Mouse (Mus musculus) frontal cortex, postnatal 10 days (tissue): ENCODE data around the gene Adamts6.

Experiments used
- DNase-seq, 2 experiments: peaks; one replicate each; pipeline ENCODE4 v3.0.0; 2022; ENCODE audit warnings: low spot score in 2 of 2, mixed read lengths in 1 of 2

Adamts6 gene

DNA sequence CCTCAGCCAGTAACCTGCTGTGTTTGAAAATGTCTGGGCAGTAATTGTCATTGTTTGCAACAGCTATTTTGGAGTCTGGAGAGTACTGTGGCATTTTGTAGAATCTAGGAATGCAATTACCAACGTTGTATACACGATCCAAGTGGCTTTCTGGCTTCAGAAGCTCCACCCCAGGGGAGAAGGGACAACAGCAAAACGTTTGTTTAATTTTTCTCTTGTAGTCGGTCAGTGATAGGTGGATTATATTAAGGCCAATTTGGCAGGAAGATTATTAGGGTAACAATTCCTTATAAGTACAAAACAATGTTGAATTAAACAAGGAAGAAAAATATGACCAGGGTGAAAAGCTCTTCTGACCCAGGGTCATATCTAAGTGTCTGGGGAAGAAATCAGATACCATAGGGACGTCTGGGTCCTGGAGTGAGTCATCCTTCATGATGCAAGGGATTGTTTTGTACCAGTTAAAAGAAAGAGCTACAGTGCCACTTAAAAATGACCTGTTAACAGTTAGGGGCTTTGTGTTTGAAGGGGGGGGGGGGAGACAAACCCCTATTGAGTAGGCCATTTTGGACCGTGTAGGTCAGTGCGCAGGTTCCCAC, 229.2 kb downstream of the Adamts6 start:
- no peak for DNase-seq

DNA sequence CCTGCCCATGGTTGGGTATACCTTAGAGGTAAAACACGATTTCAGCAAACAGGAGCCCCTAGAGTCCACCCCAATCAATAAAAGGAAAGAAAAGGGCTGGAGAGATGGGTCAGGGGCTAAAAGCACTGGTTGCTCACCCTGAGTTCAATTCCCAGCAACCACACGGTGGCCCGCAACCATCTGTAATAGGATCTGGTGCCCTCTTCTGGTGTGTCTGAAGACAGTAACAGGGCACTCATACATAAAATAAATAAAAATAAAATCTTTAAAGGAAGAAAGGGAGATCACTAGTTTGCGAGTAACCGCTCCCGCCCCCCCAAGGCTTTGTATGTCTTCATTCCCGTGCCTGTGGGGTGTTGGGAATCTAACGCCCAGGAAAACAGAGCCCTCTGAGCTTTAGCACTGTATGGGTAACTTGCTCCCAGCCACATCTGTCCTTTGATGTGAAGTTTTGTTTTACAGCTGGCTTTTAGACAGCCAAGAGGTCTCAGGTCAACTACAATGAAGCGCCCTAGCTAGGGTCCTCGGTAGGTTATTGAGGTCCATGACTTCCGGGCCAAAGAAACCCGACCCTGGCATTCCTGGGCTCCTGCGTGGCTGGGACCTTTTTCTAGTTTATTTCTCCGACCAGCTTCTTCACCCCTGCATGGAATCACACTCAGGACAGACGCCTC, 230.1 kb downstream of the Adamts6 start:
- no peak for DNase-seq

DNA sequence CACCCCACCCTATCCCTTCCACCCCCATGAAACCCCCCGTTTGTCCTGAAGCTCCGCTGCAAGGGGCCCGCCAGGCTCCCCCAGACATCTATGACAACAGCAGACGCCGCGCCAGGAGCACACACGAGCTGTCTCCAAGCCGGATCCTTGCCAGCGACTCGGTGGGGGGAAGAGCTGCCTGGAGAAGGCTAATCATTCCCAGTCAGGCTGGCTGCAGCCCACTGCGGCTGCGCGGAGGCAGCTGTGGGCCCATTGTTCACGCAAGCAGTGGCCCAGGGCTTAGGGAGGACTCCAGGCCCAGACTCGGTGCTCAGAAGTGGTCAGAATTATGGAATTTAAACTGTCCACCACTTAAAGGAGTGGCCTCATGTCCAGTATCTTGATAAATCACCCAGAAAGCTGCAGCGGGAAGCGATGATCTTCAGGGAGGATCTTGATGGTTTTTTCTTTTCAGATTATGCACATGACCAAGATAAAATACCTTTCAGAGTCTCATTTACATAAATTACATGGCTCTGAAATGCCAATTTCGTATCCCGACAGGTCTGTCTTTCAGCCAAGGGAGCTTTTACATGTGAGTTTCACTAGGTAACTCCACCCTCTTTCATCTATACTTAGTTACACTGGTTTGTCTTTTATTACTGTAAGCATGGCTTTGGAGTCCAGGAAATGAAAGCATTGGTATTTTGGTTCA, 230.8 kb downstream of the Adamts6 start:
- peak; percentile 87 to 88 for DNase-seq

DNA sequence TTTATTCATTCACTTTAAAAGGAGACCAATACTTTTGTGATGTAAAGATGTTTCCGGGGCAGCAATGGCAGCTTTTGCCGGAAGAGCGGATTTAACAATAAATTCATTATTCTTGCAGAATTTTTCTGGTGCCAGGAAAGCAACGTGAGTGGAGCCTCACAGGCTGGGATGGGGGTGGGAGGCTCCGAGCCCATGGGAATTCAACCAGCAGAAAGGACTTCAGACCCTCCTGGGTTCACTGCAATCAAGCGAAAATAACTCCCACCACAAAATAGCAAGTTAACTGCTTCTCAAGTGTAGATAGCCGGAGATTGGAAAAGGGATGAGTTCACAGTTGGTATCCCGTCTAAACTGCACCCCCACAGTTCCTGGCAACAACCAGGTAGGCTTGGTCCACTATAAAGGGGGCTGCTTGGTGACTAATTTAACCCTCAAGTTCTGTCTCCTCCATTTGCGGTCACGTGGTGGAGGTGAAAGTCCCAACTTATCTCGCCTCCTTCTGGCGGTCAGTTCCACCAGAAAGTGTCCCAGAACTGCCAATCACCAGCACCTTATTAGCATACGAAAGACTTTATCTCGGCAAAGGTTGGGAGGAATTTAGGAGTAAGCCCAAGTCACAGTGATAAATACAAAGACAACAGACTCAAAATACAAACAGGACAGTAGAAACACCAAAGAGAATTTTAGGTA, 231.5 kb downstream of the Adamts6 start:
- peak; percentile 23 to 29 for DNase-seq

DNA sequence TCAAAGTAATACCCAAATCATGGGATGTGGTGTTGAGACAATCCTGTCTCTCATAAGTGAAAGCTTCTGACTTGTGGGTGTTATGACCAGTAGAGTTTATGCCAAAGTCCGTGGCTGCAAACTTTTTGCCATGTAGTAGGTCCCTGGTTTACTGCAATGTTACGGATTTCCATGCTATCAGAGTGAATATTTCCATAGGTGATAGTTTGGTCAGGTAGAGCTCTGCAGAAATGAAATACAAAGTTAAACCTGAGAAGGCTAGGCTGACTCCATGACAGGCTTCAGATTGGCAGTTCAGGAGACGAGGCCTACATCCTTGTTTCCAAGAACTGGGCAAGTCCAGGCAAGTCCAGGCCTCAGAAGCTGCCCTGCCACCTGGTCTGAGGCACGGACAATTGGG, 232.3 kb downstream of the Adamts6 start:
- DNase-seq: no peak

DNA sequence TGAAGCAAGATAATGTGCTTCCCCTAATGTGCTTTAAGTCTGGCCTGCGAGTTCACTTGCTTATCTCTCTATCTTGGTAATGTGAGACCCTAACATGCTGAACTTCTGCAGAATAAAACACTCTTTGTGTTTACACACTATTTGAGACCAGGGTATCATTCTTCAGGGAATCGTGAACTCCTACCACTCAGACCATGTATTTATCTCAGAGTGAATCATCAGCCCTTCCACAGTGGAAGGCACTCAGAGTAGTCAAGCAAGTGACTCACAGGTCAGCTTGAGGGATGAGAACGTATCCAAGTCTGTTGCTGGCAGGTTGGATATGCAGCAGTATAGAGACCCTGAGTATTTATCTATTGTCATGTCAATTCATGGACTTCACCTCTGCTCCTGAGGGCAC, 232.8 kb downstream of the Adamts6 start:
- DNase-seq: no peak

DNA sequence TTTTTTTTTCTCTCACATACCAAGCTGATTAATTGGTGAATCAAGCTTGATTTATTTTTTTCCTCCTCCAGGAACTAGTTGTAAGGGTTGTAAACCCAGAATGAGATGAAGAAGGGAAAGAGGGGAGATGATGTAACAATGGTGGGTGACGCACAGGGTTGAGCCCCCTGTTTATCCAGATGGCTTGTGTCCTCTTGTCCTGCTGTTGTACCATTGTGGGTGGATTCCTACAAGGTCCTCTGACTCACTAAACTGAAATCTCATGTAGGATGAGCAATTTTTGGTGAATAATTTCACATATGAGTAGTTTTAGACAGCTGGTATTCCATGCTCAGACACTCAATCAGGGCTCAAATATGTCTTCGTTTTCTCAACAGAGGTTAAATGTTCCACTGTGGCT, 233.9 kb downstream of the Adamts6 start:
- DNase-seq: no peak

DNA sequence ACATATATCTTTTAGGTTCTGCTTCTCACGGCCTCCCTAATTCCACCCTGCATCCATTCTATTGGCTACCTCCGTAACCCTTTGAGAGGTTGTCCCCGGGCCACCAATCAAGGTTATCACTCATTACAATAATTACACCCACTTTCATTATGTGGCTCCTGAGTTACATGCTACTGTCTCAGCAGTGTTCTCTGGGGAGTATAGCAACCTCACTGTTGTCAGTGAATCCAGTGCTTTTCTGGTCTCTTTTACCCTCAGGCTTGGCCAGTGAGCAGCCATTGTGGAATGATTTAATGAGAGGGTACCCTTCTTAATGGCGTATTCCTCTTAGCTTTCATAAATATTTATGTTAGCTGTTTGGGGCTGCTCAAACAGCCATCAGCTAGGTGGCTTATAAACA, 238.0 kb downstream of the Adamts6 start:
- no peak for DNase-seq

DNA sequence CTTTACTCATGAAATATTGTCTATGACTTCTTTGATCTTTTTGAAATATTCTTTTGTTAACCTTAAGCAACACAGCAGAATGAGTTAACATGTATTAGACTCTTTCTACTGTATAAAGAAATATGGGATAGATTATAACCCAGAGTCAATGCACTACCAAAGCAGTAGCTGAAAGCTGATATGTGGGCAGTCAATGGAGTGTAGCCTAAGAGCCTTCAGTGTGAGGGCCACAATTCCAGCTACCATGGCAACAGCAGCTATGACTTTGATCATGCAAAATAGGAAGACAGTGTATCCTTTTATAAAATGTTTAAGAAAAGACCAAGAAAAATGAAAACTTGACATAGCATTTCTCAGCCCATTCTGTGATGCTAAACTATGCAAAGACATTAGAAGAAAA, 241.6 kb downstream of the Adamts6 start:
- DNase-seq: no peak

DNA sequence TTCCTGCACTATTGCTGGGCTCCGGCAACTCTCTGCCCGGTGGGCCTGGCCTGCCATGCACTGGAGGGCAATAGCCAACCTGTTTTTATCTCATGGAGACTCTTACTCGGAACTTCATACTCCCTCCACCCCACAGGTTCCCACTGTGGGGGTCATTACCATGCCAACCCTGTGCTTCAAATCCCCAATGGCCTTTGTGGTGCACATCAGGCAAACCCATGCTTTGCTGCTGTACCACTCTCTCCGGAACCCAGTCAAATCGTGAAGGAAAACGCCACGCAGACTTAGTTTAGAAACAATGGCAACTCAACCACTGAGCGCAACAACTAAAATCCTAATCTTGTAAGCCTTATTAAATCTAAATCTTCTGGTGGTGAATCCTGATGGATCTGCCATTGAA, 244.2 kb downstream of the Adamts6 start:
- no peak for DNase-seq

DNA sequence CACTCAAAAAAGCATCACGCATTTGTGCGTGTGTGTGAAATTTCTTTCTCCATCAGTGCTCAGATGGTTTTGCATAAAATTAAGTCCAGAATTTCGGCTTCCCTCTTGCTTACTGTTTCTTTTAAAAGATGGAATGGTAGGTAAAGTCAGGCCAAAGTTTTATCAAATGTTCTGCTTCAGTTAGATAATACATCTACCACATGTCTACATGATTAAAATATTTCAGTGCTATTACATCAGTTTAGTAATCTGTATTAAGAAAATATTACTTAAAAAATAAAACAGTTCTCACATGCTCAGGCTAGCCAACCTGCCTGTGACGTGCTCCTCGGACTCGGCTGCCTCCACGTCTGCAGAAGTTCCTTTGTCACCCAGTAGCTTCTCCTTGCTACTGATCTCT, 245.1 kb downstream of the Adamts6 start:
- no peak for DNase-seq

DNA sequence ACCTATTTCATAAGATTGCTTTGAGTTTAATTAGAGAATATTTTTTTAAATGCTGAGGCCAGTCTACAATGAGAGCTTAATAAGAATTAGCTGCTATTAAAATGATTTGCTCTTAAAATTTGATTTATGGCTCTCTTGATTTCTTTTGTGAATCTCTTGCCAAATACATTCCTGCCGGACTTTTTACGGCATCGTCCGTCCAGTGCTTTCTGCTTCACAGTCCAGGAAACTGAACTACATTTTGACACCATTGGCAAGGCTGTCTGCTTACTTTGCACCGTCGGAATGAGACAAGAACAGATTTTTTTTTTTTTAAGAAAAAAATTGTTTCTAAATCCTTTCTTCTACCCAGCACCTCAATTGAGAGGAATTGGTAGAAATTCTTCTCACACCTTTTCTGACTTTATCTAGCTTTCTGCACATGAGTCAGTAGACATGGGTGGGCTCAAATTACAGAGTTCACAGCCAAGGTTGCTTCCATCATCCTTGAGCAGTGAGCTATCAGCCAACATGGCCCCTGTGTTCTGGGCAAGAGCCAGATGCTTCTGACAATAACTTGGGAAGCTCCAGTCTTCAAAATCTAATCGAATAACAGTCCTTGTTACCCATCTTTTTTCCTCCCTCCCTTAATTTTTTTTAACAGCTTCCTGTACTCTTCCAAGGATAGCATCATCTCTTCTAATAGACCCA, 246.3 kb downstream of the Adamts6 start:
- DNase-seq: no peak

DNA sequence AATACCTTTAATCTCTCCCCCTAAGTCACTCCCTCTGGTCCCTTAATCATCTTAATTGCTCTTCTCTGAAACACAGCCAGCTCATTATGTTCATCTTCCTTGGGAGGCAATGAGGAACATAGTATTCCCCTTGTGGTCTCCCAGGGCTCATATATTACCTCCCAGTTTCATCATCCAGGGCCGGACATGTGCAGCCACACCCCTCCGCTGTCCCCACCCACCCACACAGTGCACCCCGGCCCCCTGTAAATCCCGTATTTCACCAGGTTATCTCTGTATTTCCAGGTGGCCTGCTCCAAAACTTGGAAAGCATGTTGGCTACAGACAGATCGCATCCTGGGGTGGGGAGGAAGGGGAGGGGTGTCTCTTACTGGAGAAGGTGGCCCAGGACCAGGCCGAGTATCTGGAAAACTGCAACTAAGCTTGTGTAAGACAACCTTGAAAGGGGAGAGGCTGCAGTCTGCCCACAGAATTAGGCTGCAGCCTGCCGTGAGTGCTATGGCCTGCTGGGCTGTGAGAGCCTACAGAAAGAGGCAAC, 253.3 kb downstream of the Adamts6 start:
- DNase-seq: no peak

DNA sequence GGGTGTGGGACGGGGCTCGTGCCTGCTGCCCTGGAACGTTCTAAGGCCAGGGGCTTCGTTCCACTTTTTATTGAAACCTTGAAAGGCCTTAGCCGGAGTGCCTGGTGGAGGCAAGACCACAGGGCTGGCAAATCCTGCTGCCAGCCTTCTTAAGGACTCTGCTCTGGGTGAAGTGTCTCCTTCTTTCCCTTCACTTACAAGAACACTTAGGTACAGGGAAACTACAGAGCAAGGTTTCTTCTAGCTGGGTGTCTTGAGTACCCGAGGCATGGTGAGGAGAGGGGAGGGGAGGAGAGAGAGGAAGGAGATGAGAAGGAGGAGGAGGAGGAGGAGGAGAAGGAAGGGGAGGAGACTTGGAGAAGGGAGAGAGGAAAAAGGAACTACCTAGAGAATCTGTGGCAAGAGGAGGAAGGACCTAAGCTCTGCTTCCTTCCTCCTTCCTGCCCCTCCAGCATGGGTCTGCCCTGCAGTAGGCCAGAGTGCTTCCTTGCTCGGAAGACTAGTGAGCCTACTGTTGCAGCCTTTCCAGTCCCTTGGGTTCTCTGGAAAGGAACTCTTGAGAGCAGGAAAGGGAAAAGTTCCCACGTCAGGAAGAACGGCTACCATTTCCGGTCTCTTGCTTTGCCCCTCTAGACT, 254.6 kb downstream of the Adamts6 start:
- no peak for DNase-seq

DNA sequence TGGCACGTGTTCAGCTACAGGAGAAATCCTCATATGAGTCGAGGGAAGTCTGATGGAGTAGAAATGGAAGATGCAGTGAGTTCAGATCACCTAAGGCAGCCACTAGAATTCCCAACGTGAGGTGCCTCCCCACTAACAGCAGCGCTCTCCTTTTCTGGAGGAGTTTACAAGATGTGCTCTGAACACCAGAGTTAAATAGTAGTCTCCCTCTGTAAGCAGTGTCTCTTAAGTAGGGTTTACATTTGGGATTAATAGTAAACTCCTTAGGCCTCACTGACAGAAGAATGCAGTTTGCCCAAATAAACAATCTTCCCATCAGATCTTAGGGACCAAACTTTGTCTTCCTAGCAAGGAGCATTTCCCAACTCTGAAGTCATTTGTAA, 255.1 kb downstream of the Adamts6 start:
- DNase-seq: no peak
